Mouse (Mus musculus): Measurements from ENCODE around the gene Fam24b.

GRCm38 (mm10) chr7:131356105-131356504 lies 26.8 kb upstream of the Fam24b start:
- TF ChIP-seq POLR2A (IDR thresholded peaks at IDR 0.05; ENCODE audit: low read depth, low read length) = no peak
- no peak for TF ChIP-seq CTCF (IDR thresholded peaks at IDR 0.05; ENCODE audit: borderline replicate concordance, insufficient read depth, low read length)

All from embryonic fibroblast, embryonic 13.5 days (primary cell).